Mouse (Mus musculus) lung, postnatal 0 days (tissue): ENCODE results near the gene Trim67.

Source experiments
- CTCF ChIP-seq: IDR thresholded peaks from 2 replicates; pipeline ENCODE4 v1.5.1; 2016; ENCODE audit warnings: antibody characterized with exemption, mild to moderate bottlenecking
- EP300 ChIP-seq: IDR thresholded peaks from 2 replicates; pipeline ENCODE4 v1.6.1; 2016; ENCODE audit warnings: antibody characterized with exemption, mild to moderate bottlenecking, control low read depth

DNA sequence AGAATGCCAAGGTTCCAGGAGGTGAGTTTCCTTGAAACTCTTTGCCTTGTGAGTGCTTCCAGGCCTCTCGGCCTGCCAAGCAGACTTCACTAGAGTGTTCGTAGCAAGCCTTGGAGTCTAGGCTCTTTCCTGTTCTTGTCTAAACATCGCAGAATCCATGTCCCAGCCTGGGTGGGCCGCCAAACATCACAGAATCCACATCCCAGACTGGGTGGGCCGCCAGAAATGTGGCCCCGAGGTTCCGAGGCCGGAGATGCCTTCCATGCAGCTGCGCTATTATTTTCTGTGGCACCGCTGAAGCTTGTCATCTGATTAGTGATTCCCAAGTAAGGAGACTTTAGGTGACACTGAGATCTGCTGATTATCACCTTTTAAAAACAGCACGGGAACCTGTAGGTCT, 7.7 kb downstream of the Trim67 start:
- no peak for TF ChIP-seq CTCF
- TF ChIP-seq EP300: no peak
